Mouse (Mus musculus): Measurements from ENCODE around the gene 5430403G16Rik.
"Not testable (repeated sequence)": the region's sequence is repeated elsewhere in the genome, so short reads cannot be mapped to it uniquely, and the experiment has no call there.

Gene 5430403G16Rik

GRCm38 (mm10) chr5:109690537-109691201, at the start of gene 5430403G16Rik:
Gene 5430403G16Rik (minus strand): TSS chr5:109691041.
- DNase-seq = peak; percentile 84

- DNase-seq = not testable (repeated sequence)
These were observed 26.5 kb upstream of the 5430403G16Rik start for GRCm38 (mm10) chr5:109717341-109717740.

- not testable (repeated sequence) for DNase-seq
These were observed 544 bp upstream of the 5430403G16Rik start for GRCm38 (mm10) chr5:109691205-109691965.

GRCm38 (mm10) chr5:109682921-109683320, 7.9 kb downstream of the 5430403G16Rik start:
- DNase-seq = no peak

Data from thymus, postnatal 25 days (tissue).